Mouse (Mus musculus) CH12.LX (cell line): ENCODE measurements around the gene Tacc2. TPM values are rescaled to one million over a fixed set of nuclear protein-coding genes. Genes with fewer than 3 reads are reported as not detected.

Experiments
- DNase-seq: peaks from one replicate; pipeline ENCODE4 v3.0.0-alpha.2; 2013; ENCODE audit errors: extremely low read depth
- H3K27ac ChIP-seq: 2 replicates; pipeline ENCODE4 v1.5.1; 2012; ENCODE audit warnings: low read depth, mild to moderate bottlenecking, control low read depth, moderate library complexity; ENCODE audit not compliant: insufficient read depth
- H3K27me3 ChIP-seq: replicated peaks from 2 replicates; pipeline ENCODE3; 2012; ENCODE audit warnings: inconsistent platforms
- H3K36me3 ChIP-seq, 2 experiments: replicated peaks in 1 of 2; 2 replicates each; pipeline versions ENCODE3 to v1.6.1; 2012; ENCODE audit warnings: inconsistent platforms in 1 of 2, low read length in 1 of 2, mild to moderate bottlenecking in 1 of 2, mixed read lengths in 1 of 2, moderate library complexity in 1 of 2; ENCODE audit not compliant: control insufficient read depth in 1 of 2, insufficient read depth in 1 of 2
- H3K4me1 ChIP-seq, 2 experiments: 2 replicates each; pipeline ENCODE4 v1.6.1; 2012; ENCODE audit warnings: inconsistent platforms in 1 of 2, moderate library complexity in 1 of 2; ENCODE audit not compliant: insufficient read depth in 2 of 2, control insufficient read depth in 1 of 2
- H3K4me2 ChIP-seq: 2 replicates; pipeline ENCODE4 v1.6.1; 2012; ENCODE audit warnings: low read depth, mild to moderate bottlenecking, control low read depth; ENCODE audit not compliant: poor library complexity, insufficient read depth, severe bottlenecking
- H3K4me3 ChIP-seq, 3 experiments: fragments of 150-350 bp in 1 of 3; sonication (generic) in 1 of 3; replicated peaks in 1 of 3; 2 replicates each; pipeline versions ENCODE3 to v1.5.1; 2011 to 2012; ENCODE audit warnings: low read depth in 2 of 3, low read length in 2 of 3, mild to moderate bottlenecking in 2 of 3, moderate library complexity in 2 of 3, control low read depth in 1 of 3, improper control_type of control experiment in 1 of 3, inconsistent platforms in 1 of 3, mixed read lengths in 1 of 3; ENCODE audit not compliant: poor library complexity in 1 of 3
- H3K79me2 ChIP-seq: replicated peaks from 2 replicates; pipeline ENCODE4 v1.6.1; 2012; ENCODE audit warnings: mild to moderate bottlenecking, moderate library complexity; ENCODE audit not compliant: control insufficient read depth, poor library complexity, insufficient read depth, severe bottlenecking; ENCODE audit errors: extremely low read depth
- H3K9ac ChIP-seq: 2 replicates; pipeline ENCODE4 v1.6.1; 2012; ENCODE audit warnings: low read depth, mild to moderate bottlenecking, control low read depth, moderate library complexity; ENCODE audit not compliant: insufficient read depth
- H3K9me3 ChIP-seq: replicated peaks from 2 replicates; pipeline ENCODE3; 2012; ENCODE audit warnings: low read length, inconsistent platforms, mixed read lengths
- CHD1 ChIP-seq: IDR thresholded peaks from 2 replicates; pipeline ENCODE4 v1.6.1; 2012; ENCODE audit warnings: low read depth, low read length, improper control_type of control experiment, inconsistent platforms
- CTCF ChIP-seq, 2 experiments: IDR thresholded peaks in 1 of 2; conservative IDR thresholded peaks in 1 of 2; 2 replicates each; pipeline ENCODE4 v1.5.1; 2011 to 2012; ENCODE audit warnings: low read depth in 2 of 2, low read length in 2 of 2, improper control_type of control experiment in 1 of 2, inconsistent platforms in 1 of 2, mild to moderate bottlenecking in 1 of 2, moderate library complexity in 1 of 2
- ELF1 ChIP-seq: IDR thresholded peaks from 2 replicates; pipeline ENCODE4 v1.6.1; 2014; ENCODE audit warnings: low read depth, mild to moderate bottlenecking, inconsistent platforms, low read length, improper control_type of control experiment
- EP300 ChIP-seq: IDR thresholded peaks from 2 replicates; pipeline ENCODE4 v1.6.1; 2011; ENCODE audit warnings: low read length, improper control_type of control experiment
- HCFC1 ChIP-seq: IDR thresholded peaks from 2 replicates; pipeline ENCODE4 v1.6.1; 2012; ENCODE audit warnings: low read depth, mild to moderate bottlenecking, inconsistent platforms, low read length, improper control_type of control experiment
- JUN ChIP-seq: IDR thresholded peaks from 2 replicates; pipeline ENCODE4 v1.6.1; 2011; ENCODE audit warnings: low read depth, mild to moderate bottlenecking, low read length, improper control_type of control experiment, moderate library complexity; ENCODE audit not compliant: insufficient read depth
- JUND ChIP-seq: conservative IDR thresholded peaks from 2 replicates; pipeline ENCODE4 v1.6.1; 2011; ENCODE audit warnings: low read depth, low read length, improper control_type of control experiment
- MAFK ChIP-seq: IDR thresholded peaks from 2 replicates; pipeline ENCODE4 v1.6.1; 2011; ENCODE audit warnings: low read length, improper control_type of control experiment; ENCODE audit not compliant: insufficient replicate concordance
- MAX ChIP-seq: IDR thresholded peaks from 2 replicates; pipeline ENCODE4 v1.6.1; 2011; ENCODE audit warnings: low read length, improper control_type of control experiment
- MAZ ChIP-seq: IDR thresholded peaks from 2 replicates; pipeline ENCODE4 v1.6.1; 2012; ENCODE audit warnings: low read depth, mild to moderate bottlenecking, inconsistent platforms, low read length, improper control_type of control experiment, moderate library complexity
- POLR2A ChIP-seq: IDR thresholded peaks from 2 replicates; pipeline ENCODE4 v1.6.1; 2011; ENCODE audit warnings: low read depth, mild to moderate bottlenecking, improper control_type of control experiment, low read length
- POLR2AphosphoS2 ChIP-seq: IDR thresholded peaks from 2 replicates; pipeline ENCODE4 v1.6.1; 2011; ENCODE audit warnings: low read depth, low read length, improper control_type of control experiment
- RAD21 ChIP-seq: IDR thresholded peaks from 2 replicates; pipeline ENCODE4 v1.6.1; 2011; ENCODE audit warnings: low read depth, mild to moderate bottlenecking, low read length, improper control_type of control experiment, moderate library complexity
- RCOR1 ChIP-seq: conservative IDR thresholded peaks from 2 replicates; pipeline ENCODE4 v1.6.1; 2012; ENCODE audit warnings: low read depth, mild to moderate bottlenecking, inconsistent platforms, low read length, improper control_type of control experiment
- SIN3A ChIP-seq: IDR thresholded peaks from 2 replicates; pipeline ENCODE4 v1.6.1; 2012; ENCODE audit warnings: low read length, improper control_type of control experiment, inconsistent platforms
- SMC3 ChIP-seq: IDR thresholded peaks from 2 replicates; pipeline ENCODE4 v1.6.1; 2011; ENCODE audit warnings: low read depth, low read length, improper control_type of control experiment
- TBP ChIP-seq: conservative IDR thresholded peaks from 2 replicates; pipeline ENCODE4 v1.6.1; 2011; ENCODE audit warnings: low read depth, low read length, improper control_type of control experiment
- UBTF ChIP-seq: IDR thresholded peaks from 2 replicates; pipeline ENCODE4 v1.6.1; 2012; ENCODE audit warnings: low read depth, mild to moderate bottlenecking, inconsistent platforms, low read length, improper control_type of control experiment, moderate library complexity
- ZKSCAN1 ChIP-seq: IDR thresholded peaks from 2 replicates; pipeline ENCODE4 v1.6.1; 2012; ENCODE audit warnings: low read depth, inconsistent platforms, low read length, improper control_type of control experiment, borderline replicate concordance
- ZMIZ1 ChIP-seq: IDR thresholded peaks from 2 replicates; pipeline ENCODE4 v1.6.1; 2012; ENCODE audit warnings: low read depth, mild to moderate bottlenecking, inconsistent platforms, low read length, improper control_type of control experiment
- ZNF384 ChIP-seq: IDR thresholded peaks from 2 replicates; pipeline ENCODE4 v1.6.1; 2012; ENCODE audit warnings: low read depth, low read length, improper control_type of control experiment, inconsistent platforms
- dilution Hi-C: fragments of 300-500 bp; cut with MboI; formaldehyde crosslinking; loops from 2 replicates; pipeline ENCODE4 v1.14.3; 2020; ENCODE audit warnings: low sequenced_read_pairs; ENCODE audit not compliant: extremely low pct_unique_long_range_greater_than_20kb, extremely low pct_ligation_motif_present
- in situ Hi-C: fragments of 300-500 bp; cut with MboI; formaldehyde crosslinking; loops from 3 replicates; pipeline ENCODE4 v1.14.3; 2019; ENCODE audit warnings: low sequenced_read_pairs, low pct_ligation_motif_present, low pct_unique_long_range_greater_than_20kb, mixed read lengths
- polyA plus RNA-seq: library from polyadenylated mRNA; unstranded; fragments of >175 nt; gene quantifications from 2 replicates; pipeline ENCODE4 v1.2.1, GENCODE M21; 2012; ENCODE audit warnings: low read depth; ENCODE audit not compliant: insufficient read length
- total RNA-seq, 2 experiments: library from RNA; depleted of rRNA; stranded (reverse); fragments of 300-350 nt in 1 of 2; fragments of >200 nt in 1 of 2; gene quantifications; 2 replicates each; pipeline ENCODE4 v1.2.3; 2012 to 2014

Tacc2 gene
- total and polyA plus RNA-seq, 3 experiments = 0.13 to 0.41 TPM; not detected in 1

DNA sequence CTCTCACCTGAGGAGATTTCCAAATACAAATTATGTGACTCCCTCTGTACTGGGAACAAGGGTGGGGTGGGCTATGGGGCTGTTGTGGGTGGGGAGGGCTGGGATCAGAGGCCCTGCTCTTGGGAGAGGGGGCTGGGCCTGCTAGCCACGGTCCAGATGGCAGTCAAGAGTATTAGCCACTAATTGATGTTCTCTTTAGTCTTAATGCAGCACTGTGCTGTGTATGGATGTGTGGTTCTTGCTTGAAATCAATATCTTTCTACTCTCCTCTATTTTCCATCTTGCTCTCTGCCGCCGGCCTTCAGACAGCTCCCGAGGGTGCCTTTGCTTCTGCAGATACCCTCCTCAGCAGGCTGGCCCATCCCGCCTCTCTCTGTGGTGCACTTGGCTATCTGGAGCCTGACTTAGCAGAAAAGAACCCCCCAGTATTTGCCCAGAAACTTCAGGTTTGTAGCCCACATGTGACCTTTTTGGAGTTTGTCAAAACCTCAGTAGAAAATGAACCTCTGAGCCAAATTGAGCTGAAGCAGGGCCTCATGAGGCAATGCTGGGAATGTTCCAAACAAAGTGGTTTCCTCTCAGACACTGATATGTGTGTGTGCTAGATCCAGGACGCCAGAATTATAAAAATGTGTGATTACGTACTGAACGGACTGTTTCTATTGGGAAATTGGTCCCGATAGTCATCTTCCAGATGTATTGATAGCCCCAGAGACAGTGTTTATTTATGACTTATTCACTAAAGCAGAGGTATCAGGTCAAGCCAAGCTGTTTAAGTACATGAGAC is 166.2 kb downstream of the Tacc2 start (continued):
- no peak for TF ChIP-seq RAD21

DNA sequence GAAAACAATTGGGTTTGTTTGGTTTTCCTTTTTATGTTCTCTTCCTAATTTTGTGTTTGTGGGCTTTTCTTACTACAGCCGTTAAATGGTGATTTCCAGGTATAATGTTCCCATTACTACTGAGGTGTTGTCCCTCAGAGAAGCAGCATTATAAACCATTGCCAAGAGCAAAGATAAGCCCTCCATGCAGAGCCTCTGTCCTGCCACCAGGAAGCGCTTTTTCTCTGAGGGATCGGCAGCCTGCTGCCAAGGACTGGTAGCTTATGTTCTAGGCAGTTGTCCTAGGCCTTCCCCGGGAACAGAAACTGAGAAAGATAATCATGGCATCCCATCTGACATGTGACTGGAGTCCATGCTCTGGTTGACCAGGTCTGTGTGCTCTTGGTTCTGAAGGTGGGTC is 171.9 kb downstream of the Tacc2 start:
- peaks cover 3% of the 10 kb centered on the region in 2 experiments; a peak in 1 of 4 replicates for H3K4me1 ChIP-seq
- peaks cover 52% of the 10 kb centered on the region for H3K27me3 ChIP-seq
- H3K4me3 ChIP-seq = no peak overlapping the region
- no peak overlapping the region for H3K9ac ChIP-seq
- TF ChIP-seq MAFK = no peak
- no peak for TF ChIP-seq POLR2A
- peak in 1 of 2 experiments; percentile 15; a peak in 1 of 4 replicates for TF ChIP-seq CTCF (conservative IDR thresholded peaks at IDR 0.05 in 1 of 2, IDR thresholded peaks at IDR 0.05 in 1 of 2; ENCODE audit: low read depth in 2 of 2, low read length in 2 of 2)
- TF ChIP-seq HCFC1 = no peak
- no peaks in the 10 kb centered on the region for H3K9me3 ChIP-seq
- in situ Hi-C loops (no loop called here), dilution Hi-C loops (no loop called here)
- H3K4me2 ChIP-seq = no peak overlapping the region
- H3K79me2 ChIP-seq = no peaks in the 10 kb centered on the region
- no peak overlapping the region for H3K27ac ChIP-seq
- DNase-seq = no peak
- H3K36me3 ChIP-seq = no peaks in the 10 kb centered on the region

GRCm38 (mm10) chr7:130750752-130751490 is 173.7 kb downstream of the Tacc2 start:
- no peaks in the 10 kb centered on the region for H3K9me3 ChIP-seq
- H3K79me2 ChIP-seq = no peaks in the 10 kb centered on the region
- H3K4me3 ChIP-seq = no peak overlapping the region
- no peak overlapping the region for H3K9ac ChIP-seq
- H3K4me1 ChIP-seq = no peaks in the 10 kb centered on the region
- no peak overlapping the region for H3K27ac ChIP-seq
- H3K27me3 ChIP-seq = peaks cover 52% of the 10 kb centered on the region
- dilution Hi-C loops (no loop called here), in situ Hi-C loops (no loop called here)
- DNase-seq = no peak
- no peak overlapping the region for H3K4me2 ChIP-seq
- TF ChIP-seq POLR2A = no peak
- TF ChIP-seq ZKSCAN1 = no peak
- no peak for TF ChIP-seq JUN
- no peak for TF ChIP-seq MAFK
- TF ChIP-seq POLR2AphosphoS2 = no peak
- H3K36me3 ChIP-seq = no peaks in the 10 kb centered on the region

DNA sequence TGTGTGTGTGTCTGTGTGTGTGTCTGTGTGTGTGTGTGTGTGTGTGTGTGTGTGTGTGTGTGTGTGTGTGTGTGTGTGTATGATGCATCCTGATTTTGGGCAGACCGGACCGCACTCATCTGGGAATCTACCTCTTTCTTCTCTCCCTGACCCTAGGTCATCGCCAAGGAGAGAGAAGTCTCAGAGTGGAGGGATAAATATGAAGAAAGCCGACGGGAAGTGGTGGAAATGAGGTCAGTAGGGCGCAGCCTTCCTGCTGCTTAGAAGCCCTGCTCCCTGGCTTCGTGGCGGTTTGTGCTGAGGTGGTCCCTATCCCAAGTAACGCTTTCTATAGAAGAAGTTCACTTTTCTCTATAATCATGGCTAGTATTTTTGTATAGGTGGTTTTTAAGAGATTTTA is 174.4 kb downstream of the Tacc2 start:
- Histone ChIP-seq H3K9me3 (no peaks in the 10 kb centered on the region), H3K36me3 (no peaks in the 10 kb centered on the region), H3K27ac (no peak overlapping the region), H3K4me2 (no peak overlapping the region), H3K9ac (no peak overlapping the region), H3K27me3 (peaks cover 57% of the 10 kb centered on the region), H3K79me2 (no peaks in the 10 kb centered on the region), H3K4me1 (no peaks in the 10 kb centered on the region), H3K4me3 (no peak overlapping the region)
- in situ Hi-C loops (no loop called here), dilution Hi-C loops (no loop called here)
- no peak for TF ChIP-seq SIN3A
- no peak for TF ChIP-seq JUND
- no peak for TF ChIP-seq EP300
- TF ChIP-seq MAZ = no peak
- no peak for TF ChIP-seq ZMIZ1
- no peak for TF ChIP-seq POLR2AphosphoS2
- TF ChIP-seq UBTF = no peak
- no peak for TF ChIP-seq ZNF384
- TF ChIP-seq SMC3 = no peak
- no peak for TF ChIP-seq MAX
- TF ChIP-seq ELF1 = no peak
- no peak for TF ChIP-seq RCOR1
- TF ChIP-seq TBP = no peak
- TF ChIP-seq CHD1 = no peak
- DNase-seq = no peak
